Mouse (Mus musculus): ENCODE data around the gene Lrp2.

Gene Lrp2

GRCm38 (mm10) chr2:69401891-69402290, 184.0 kb downstream of the Lrp2 start:
- no peak for DNase-seq (ENCODE audit: low spot score in 2 of 2)

GRCm38 (mm10) chr2:69400866-69401604, 184.8 kb downstream of the Lrp2 start:
- DNase-seq (ENCODE audit: low spot score in 2 of 2): no peak

- DNase-seq (ENCODE audit: low spot score in 2 of 2): no peak
Measured at GRCm38 (mm10) chr2:69396760-69397435, 189.0 kb downstream of the Lrp2 start.

- no peak for DNase-seq (ENCODE audit: low spot score in 2 of 2)
Measured at GRCm38 (mm10) chr2:69395597-69396248, 190.1 kb downstream of the Lrp2 start.

- DNase-seq (ENCODE audit: low spot score in 2 of 2): no peak
Measured at GRCm38 (mm10) chr2:69393947-69394346, 191.9 kb downstream of the Lrp2 start.

GRCm38 (mm10) chr2:69386118-69386871, 199.6 kb downstream of the Lrp2 start:
- no peak for DNase-seq (ENCODE audit: low spot score in 2 of 2)

- no peak for DNase-seq (ENCODE audit: low spot score in 2 of 2)
Measured at GRCm38 (mm10) chr2:69382838-69383237, 203.0 kb downstream of the Lrp2 start.

- no peak for DNase-seq (ENCODE audit: low spot score in 2 of 2)
Measured at GRCm38 (mm10) chr2:69381740-69382139, 204.1 kb downstream of the Lrp2 start.

GRCm38 (mm10) chr2:69380281-69380680, 205.6 kb downstream of the Lrp2 start, which contains the start of gene Dhrs9:
TSS of gene Dhrs9 (plus strand) at chr2:69380445.
- no peak for DNase-seq (ENCODE audit: low spot score in 2 of 2)

- no peak for DNase-seq (ENCODE audit: low spot score in 2 of 2)
Measured at GRCm38 (mm10) chr2:69379801-69380200, 206.1 kb downstream of the Lrp2 start.

- DNase-seq (ENCODE audit: low spot score in 2 of 2): no peak
Measured at GRCm38 (mm10) chr2:69376780-69377179, 209.1 kb downstream of the Lrp2 start.
